Mouse (Mus musculus) lung, adult 2 months (tissue): ENCODE measurements at regions not wholly inside any gene's neighbourhood (a gene's known extent, or its start where the extent isn't known, plus 50 kb on each side); places are given as distances from the start of the nearest gene placed in this dataset.

Source experiments
- DNase-seq: peaks from one replicate; pipeline ENCODE4 v3.0.0; 2022
- H3K4me1 ChIP-seq: fragments of 200-500 bp; 2 replicates; pipeline ENCODE4 v1.6.1; 2011; ENCODE audit warnings: low read length; ENCODE audit not compliant: control insufficient read depth, insufficient read depth
- H3K4me3 ChIP-seq: fragments of 200-500 bp; replicated peaks from 2 replicates; pipeline ENCODE3; 2011; ENCODE audit warnings: low read depth, mild to moderate bottlenecking, control low read depth, low read length; ENCODE audit errors: extremely low read depth
- CTCF ChIP-seq: fragments of 200-500 bp; IDR thresholded peaks from 2 replicates; pipeline ENCODE4 v1.5.1; 2011; ENCODE audit warnings: mild to moderate bottlenecking, low read length, control low read depth; ENCODE audit not compliant: insufficient read depth
- POLR2A ChIP-seq: fragments of 200-500 bp; IDR thresholded peaks from 2 replicates; pipeline ENCODE4 v1.6.1; 2011; ENCODE audit warnings: low read depth, mild to moderate bottlenecking, control low read depth, low read length, borderline replicate concordance; ENCODE audit errors: extremely low read depth
- WGBS: fragments of 180-500 bp; shearing (Covaris S2); methylation state at CpG from one replicate; pipeline ENCODE4 v1.1.7; 2018; 5-methylcytosine and 5-hydroxymethylcytosine counted together

DNA sequence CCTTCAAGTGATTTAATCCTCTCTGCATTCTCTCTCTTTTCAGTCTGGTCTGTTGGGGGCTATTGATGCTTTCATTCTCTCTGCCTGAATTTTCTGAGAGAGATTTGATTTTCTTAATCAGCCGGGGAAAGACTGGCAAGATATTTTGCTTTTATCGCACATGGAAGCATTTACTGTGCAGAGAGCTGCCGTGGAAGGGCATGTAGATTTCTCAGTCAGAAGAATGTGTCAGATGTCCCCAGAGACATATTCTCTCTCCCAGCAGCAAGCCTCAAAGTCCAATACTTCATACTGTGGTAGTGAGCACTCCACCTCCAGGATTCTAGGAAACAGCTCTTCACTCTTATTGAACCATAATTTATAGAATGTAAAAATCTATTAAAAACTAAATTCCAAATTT lies 103.7 kb upstream of the Fat4 start:
- 81% methylated on average over 3 of the region's 3 CpGs for whole genome bisulfite sequencing
- TF ChIP-seq POLR2A (no peak), CTCF (no peak)
- no peak overlapping the region for H3K4me3 ChIP-seq
- H3K4me1 ChIP-seq = no peaks in the 10 kb centered on the region
- no peak for DNase-seq

DNA sequence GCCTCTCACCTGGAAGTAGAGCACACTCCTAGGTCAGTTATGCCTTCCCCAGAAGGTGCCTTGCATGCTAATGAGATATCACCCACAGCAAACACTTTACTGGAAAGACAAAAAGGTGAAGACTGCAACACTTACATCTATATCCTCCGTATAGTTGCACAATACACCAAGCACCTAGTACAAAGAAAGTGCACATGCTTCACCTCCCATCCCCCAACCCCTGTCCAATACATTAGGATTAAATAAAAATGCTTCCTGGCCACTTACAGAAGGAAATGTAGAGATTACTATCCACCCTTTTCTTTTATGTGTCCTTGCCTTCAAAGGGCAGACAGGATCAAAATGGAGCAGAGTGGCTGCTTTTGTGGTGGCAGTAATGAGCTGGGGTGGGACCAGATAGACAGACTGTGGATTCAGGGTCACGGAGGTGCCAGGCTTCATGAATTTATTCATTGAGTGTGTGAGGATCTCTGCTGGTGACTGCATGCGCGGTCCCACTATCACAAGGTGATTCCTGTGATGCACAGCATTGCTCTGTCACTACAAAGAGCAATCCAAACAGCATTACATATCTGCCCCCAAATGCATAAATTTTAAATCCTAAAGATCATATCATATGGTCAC lies 109.9 kb upstream of the Fat4 start:
- Histone ChIP-seq H3K4me3 (no peak overlapping the region), H3K4me1 (no peaks in the 10 kb centered on the region)
- 82% methylated on average over 4 of the region's 4 CpGs for WGBS
- DNase-seq = no peak
- no peak for TF ChIP-seq CTCF
- no peak for TF ChIP-seq POLR2A

- WGBS = 77% methylated on average over 5 of the region's 5 CpGs
- DNase-seq = no peak
- Histone ChIP-seq H3K4me1 (no peaks in the 10 kb centered on the region), H3K4me3 (no peak overlapping the region)
- TF ChIP-seq CTCF (no peak), POLR2A (no peak)
These were observed 132.1 kb upstream of the Fat4 start for GRCm38 (mm10) chr3:38754632-38755123.

GRCm38 (mm10) chr3:38753446-38754205 lies 133.1 kb upstream of the Fat4 start:
- DNase-seq = no peak
- TF ChIP-seq POLR2A = no peak
- TF ChIP-seq CTCF = no peak
- Histone ChIP-seq H3K4me1 (no peaks in the 10 kb centered on the region), H3K4me3 (no peak overlapping the region)
- WGBS = 77% methylated on average over 2 of the region's 2 CpGs

DNA sequence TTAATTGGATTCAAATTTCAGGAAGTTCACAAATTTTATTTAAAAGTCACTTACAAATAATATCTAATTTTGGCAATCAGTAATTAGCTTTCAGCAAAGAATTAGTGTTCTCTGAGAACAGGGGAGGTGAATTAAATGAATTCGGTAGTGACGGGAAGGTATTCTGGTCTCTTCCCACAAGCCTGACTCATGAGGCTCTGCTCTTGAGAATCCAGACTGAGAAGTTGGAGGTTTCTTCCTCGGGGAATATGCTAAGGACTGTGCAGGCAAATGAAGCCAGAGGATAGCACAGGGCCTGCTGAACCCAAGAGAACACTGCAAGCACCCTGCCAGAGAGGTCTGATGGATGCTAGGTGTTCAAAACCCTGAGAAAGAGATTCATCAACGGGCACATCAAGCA lies 144.6 kb upstream of the Fat4 start:
- WGBS = 84% methylated on average over 4 of the region's 4 CpGs
- no peaks in the 10 kb centered on the region for H3K4me1 ChIP-seq
- TF ChIP-seq POLR2A (no peak), CTCF (no peak)
- H3K4me3 ChIP-seq = no peak overlapping the region
- no peak for DNase-seq

DNA sequence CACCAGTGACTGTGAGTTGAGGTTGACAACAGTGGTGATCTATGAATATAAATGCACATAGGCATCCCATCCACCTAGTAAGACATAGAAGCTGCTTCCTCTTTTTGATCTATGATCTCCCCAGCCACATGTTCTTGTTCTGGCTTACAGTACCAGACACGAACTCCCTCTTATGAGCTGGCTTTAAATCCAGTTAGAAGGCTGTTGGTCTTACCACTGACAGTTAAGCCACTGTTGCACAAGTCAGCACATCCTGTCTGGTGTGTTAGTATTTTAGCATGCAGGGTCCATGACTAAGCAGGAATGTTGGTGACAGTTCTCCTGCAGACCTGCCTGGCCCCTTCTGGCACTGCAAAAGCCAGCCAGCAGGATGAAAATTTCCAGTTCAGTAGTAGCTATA lies 164.1 kb upstream of the Fat4 start:
- no peak for DNase-seq
- TF ChIP-seq POLR2A (no peak), CTCF (no peak)
- 71% methylated on average over 1 of the region's 1 CpGs for WGBS
- no peaks in the 10 kb centered on the region for H3K4me1 ChIP-seq
- H3K4me3 ChIP-seq = no peak overlapping the region

GRCm38 (mm10) chr3:38712078-38712873 lies 174.5 kb upstream of the Fat4 start:
- Histone ChIP-seq H3K4me3 (no peak overlapping the region), H3K4me1 (no peaks in the 10 kb centered on the region)
- DNase-seq = no peak
- TF ChIP-seq CTCF (no peak), POLR2A (no peak)
- 52% methylated on average over 9 of the region's 9 CpGs for WGBS

DNA sequence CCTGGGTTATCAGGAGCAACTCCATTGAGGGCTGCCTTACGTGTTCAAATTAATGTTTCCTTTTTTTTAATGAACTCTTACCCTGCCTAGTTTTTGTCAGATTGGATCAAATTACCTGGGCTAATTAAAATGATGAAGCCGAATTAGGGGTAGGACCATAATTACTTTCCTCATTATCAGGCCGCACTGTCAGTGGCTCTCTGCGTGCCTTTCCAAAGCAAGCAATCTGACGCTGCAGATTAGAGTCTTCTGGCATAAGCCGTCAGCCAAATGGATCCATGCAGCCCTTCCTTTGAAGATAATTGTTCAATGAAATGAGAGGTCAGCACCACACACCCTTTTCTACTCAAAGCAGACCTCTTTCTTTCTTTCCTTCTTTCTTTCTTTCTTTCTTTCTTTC lies 175.5 kb upstream of the Fat4 start:
- TF ChIP-seq POLR2A = no peak
- no peak for TF ChIP-seq CTCF
- no peak for DNase-seq
- Histone ChIP-seq H3K4me3 (no peak overlapping the region), H3K4me1 (no peaks in the 10 kb centered on the region)
- WGBS = 58% methylated on average over 6 of the region's 6 CpGs

DNA sequence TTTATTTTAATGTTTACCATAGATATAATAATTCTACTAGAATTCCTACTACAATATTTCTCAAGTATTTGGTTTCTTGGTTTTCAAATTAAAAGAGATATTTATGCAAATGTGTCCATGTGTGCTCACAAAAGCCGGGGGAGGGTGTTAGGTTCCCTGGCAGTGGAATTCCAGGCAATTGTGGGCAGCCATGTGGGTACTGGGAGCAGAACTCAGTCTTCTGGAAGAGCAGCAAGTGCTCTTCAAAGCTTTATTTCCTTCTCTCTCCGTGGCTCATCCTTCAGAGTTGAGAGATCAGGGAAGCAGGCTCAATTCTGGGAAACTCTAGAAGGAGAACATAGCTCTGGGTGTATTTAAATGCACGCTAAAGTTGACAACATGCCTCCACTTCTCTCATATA lies 178.8 kb upstream of the Fat4 start:
- DNase-seq = no peak
- 81% methylated on average over 3 of the region's 3 CpGs for whole genome bisulfite sequencing
- H3K4me1 ChIP-seq = no peaks in the 10 kb centered on the region

More for the DNA sequence above, 178.8 kb upstream of the Fat4 start:
- H3K4me3 ChIP-seq = no peak overlapping the region
- TF ChIP-seq CTCF = no peak
- TF ChIP-seq POLR2A = no peak
